Mouse (Mus musculus) Patski (cell line): Measurements from ENCODE around the gene Csdc2. TPM values are rescaled to one million over a fixed set of nuclear protein-coding genes. Genes with fewer than 3 reads are reported as not detected.

Experiments
- ATAC-seq: fragments of 100-300 bp; one replicate; pipeline ENCODE4 v1.8.0; 2021
- CTCF ChIA-PET: fragments of 350-600 bp; sonication (Branson Sonifier 250); formaldehyde crosslinking; loops from one replicate; lab custom pipeline; 2022; ENCODE audit warnings: inconsistent platforms; lab: Charles Lee
- POLR2A ChIA-PET: fragments of 350-600 bp; sonication (Branson Sonifier 250); formaldehyde crosslinking; loops from one replicate; lab custom pipeline; 2022; ENCODE audit warnings: antibody characterized with exemption, inconsistent platforms; lab: Charles Lee
- DNase-seq: peaks from one replicate; pipeline ENCODE4 v3.0.0-alpha.2; 2011; ENCODE audit warnings: low read depth, low spot score
- H3K27me3 ChIP-seq: fragments of 371-371 bp; one replicate; pipeline ENCODE4 v1.5.1; 2021
- CTCF ChIP-seq: fragments of 100-300 bp; IDR thresholded peaks from one replicate; pipeline ENCODE4 v1.5.1; 2021
- in situ Hi-C: fragments of 300-500 bp; cut with MboI; formaldehyde crosslinking; loops from 3 replicates; pipeline ENCODE4 v1.11.1; 2018; ENCODE audit warnings: low pct_unique_long_range_greater_than_20kb, mixed read lengths
- polyA plus RNA-seq: library from polyadenylated mRNA; unstranded; gene quantifications from one replicate; pipeline ENCODE4 v1.2.3, GENCODE M21; 2021

Gene Csdc2
- 24.9 TPM for polyA plus RNA-seq

DNA sequence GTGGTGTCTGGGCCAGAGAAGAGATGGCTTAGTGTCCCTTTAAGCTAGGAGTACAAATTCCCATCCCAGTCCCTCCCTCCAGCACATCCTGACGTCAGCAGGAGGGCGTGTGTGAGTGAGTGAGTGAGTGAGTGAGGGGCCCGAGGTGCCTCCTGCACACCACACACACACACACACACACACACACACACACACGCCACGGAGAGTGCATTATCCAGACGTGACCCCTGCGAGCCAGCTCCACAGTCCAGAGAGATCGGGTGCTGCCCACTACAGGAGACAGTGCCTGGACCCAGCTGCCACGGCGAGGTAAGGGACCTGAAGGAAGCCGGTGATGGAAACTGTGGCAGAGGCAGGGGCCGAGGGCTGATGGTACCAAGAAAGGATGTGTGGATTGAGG, at the start of gene Csdc2:
TSS of gene Csdc2 (plus strand) at position 81 of the 400 bp plus-strand sequence.
- H3K27me3 ChIP-seq, result no peaks in the 10 kb centered on the region
- in situ Hi-C loops, result no loop called here
- ChIA-PET CTCF (interaction anchor here (1.2 to 2.1 kb wide), 6 partner anchors 9 to 24 kb away, joined by 3 to 9 read pairs (median 6); partner anchors contain the start of genes Pmm1 and Polr3h), POLR2A (interaction anchor here (0.6 kb wide), 2 partner anchors 11 to 105 kb away, joined by 3 read pairs; no protein-coding TSS in a partner anchor)
- peak; percentile 61 for ATAC-seq
- TF ChIP-seq CTCF, result no peak
- no peak for DNase-seq

DNA sequence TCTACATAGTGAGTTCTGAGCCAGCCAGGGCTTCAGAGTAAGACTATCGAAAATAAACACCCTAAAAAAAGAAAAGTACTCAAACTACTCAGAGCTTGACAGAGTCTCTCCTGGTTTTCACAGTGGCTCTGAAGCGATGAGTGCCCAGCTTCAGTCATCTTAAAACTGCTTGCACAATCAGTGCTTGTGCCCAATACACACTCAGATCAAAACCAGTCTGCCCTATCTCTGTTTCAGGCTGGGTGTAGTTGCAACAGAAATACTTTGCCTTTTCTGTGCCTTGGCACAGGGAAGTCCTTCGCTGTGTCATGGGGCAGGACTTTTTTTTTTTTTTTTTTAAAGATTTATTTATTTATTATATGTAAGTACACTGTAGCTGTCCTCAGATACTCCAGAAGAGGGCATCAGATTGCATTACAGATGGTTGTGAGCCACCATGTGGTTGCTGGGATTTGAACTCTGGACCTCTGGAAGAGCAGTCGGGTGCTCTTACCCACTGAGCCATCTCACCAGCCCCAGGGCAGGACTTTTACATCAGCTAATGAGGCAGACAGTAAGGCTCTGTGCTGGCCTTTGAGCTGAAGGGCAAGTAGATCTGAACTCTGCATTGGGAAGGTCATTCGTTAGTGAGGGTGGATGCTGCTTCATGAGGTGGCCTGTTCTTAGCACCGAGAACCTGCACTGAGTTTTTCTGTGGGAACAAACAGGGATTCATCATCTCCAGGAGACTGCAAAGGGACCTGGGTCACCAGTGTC, 49.6 kb upstream of the Csdc2 start:
- in situ Hi-C loops, result no loop called here
- ChIA-PET CTCF (interaction anchor here (0.9 to 1.6 kb wide), 3 partner anchors 9 to 18 kb away, joined by 3 to 6 read pairs (median 6); no protein-coding TSS in a partner anchor), POLR2A (no interaction called here)
- ATAC-seq, result no peak
- no peak for TF ChIP-seq CTCF
- no peaks in the 10 kb centered on the region for H3K27me3 ChIP-seq
- DNase-seq, result no peak

DNA sequence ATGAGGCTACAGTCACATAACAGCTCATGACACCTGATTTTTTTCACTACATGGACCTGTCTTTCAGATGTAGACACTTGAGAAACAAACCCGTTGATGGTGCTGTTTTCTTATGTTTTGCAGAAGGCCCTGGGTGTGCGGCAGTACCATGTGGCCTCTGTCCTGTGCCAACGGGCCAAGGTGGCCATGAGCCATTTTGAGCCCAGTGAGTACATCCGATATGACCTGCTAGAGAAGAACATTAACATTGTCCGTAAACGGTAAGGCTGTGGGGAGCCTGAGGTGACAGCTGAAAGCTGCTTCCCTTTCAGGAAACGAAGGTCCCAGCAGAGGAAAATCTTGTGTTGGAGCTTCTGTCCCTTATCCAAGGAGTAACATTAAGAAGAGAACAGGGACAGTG, 47.4 kb upstream of the Csdc2 start:
- TF ChIP-seq CTCF, result no peak
- no peaks in the 10 kb centered on the region for H3K27me3 ChIP-seq
- in situ Hi-C loops, result no loop called here
- no peak for ATAC-seq
- POLR2A ChIA-PET, result interaction anchor here (0.9 kb wide), 1 partner anchor 14 kb away, joined by 4 read pairs; no protein-coding TSS in a partner anchor
- CTCF ChIA-PET, result interaction anchor here (1.1 kb wide), 1 partner anchor 58 kb away, joined by 3 read pairs; no protein-coding TSS in a partner anchor
- DNase-seq, result no peak

DNA sequence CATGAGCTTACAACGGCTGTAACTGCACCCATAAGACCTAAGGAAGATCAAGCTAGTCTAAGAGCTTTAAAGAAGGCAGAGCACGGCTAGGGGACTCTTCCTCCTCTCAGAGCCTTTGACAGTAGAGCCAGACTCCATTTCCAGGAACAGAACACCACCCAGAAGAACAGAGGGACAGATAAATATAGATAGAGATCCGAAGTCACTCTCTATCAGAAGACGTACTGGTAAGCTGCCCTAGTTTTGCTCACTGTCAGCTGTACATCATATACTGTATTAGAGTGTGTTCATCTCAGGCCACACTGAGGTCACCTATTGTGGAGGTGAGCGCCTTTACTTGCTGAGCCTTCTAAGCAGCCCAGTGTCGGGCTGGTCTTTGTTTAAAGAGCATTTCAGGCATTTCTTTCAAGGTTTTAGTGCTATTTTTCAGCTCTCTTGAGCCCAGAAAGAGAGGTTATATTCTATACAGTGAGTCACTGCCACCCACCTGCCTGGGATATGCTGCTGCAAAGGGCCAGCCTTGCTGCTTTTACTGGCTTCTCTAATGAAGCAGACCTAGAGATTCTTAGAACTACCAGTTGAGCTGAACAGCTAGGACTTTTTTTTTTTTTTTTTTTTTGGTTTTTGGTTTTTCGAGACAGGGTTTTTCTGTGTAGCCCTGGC, 45.3 kb upstream of the Csdc2 start:
- TF ChIP-seq CTCF, result no peak
- DNase-seq, result no peak
- ChIA-PET POLR2A (no interaction called here), CTCF (interaction anchor here (1.0 to 2.5 kb wide), 4 partner anchors 10 to 76 kb away, joined by 3 to 12 read pairs (median 3); no protein-coding TSS in a partner anchor)
- ATAC-seq, result no peak
- H3K27me3 ChIP-seq, result no peaks in the 10 kb centered on the region
- in situ Hi-C loops, result no loop called here

DNA sequence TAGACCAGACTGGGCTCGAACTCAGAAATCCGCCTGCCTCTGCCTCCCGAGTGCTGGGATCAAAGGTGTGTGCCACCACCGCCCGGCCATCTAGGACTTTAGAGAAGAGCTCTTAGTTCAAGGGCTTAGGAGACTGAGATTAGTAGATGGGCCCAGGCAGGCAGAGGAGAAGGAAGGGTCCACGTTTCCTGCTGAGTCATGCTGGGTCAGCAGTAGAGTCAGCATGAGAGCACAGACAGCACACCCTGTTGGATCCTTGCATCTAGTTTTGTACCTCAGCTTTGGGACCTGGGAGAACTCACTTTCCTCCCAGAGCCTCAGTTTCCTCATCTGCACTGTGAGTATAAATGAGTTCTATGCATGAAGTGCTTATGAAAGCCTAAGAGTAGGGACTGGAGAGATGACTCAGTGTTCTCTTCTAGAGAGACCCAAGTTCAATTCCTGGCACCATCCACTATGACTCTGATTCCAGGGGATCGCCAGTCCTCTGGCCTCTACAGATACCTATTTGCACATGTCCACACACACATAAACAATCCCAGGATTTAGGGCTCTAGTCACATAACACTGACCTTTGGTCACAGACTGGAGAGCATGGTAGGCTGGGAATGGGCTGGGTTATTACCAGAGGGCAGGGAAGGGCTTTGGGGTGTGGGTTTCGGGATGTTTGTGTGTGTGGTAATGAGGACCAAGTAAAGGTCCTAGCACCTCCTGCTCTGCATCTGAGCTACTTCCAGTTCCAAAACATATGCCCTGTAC, 44.6 kb upstream of the Csdc2 start:
- CTCF ChIA-PET, result interaction anchor here (1.0 to 2.5 kb wide), 4 partner anchors 9 to 77 kb away, joined by 3 to 12 read pairs (median 3); no protein-coding TSS in a partner anchor

DNA sequence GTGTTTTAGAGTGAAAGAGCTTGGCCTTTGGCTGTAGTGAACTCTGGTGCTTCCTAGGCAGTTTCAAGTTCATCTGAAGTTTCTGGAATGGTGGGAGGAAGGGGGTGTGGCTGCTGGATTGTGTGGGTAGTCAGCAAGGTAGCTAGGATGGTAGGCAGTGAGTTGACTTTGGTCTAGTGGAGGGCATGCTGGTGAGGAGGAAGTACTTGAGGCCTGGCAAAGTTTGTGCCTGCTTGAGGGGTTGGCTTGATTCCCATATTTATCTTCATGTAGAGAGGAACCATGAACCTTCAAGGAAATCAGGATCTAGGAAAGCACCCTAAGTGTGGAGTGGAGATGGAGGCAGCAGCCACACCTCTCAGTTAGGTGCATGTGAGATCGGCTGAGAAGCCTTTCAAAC, 42.6 kb upstream of the Csdc2 start:
- ATAC-seq, result no peak
- ChIA-PET POLR2A (no interaction called here), CTCF (interaction anchor here (1.3 to 1.8 kb wide), 2 partner anchors 8 to 11 kb away, joined by 4 to 7 read pairs; no protein-coding TSS in a partner anchor)
- no peak for DNase-seq
- TF ChIP-seq CTCF, result no peak
- in situ Hi-C loops, result no loop called here
- no peaks in the 10 kb centered on the region for H3K27me3 ChIP-seq

More for the DNA sequence above, 44.6 kb upstream of the Csdc2 start:
- no peak for ATAC-seq
- in situ Hi-C loops, result no loop called here
- POLR2A ChIA-PET, result no interaction called here
- TF ChIP-seq CTCF, result no peak
- no peak for DNase-seq
- H3K27me3 ChIP-seq, result no peaks in the 10 kb centered on the region

DNA sequence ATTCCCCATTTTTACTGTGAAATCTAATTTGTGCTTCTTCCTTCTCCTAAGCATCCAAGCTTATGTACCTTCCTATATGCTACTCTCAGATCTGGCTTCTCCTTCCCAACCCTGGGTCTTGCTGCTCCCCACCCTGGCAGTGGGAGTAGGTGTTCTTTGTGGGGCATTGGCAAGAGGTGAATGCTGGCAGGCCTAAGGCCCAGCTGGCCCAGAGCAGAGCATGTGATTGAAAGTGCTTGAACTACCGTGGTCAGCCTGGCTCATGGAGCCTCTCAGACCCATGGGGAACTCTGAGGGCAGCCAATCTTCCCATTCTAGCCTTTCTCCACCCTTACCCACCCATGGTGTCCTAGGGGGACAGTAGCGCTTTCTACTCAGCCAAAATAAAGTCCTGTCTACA, 40.2 kb upstream of the Csdc2 start:
- H3K27me3 ChIP-seq, result no peaks in the 10 kb centered on the region
- ChIA-PET CTCF (interaction anchor here (0.9 kb wide), 1 partner anchor 10 kb away, joined by 6 read pairs; no protein-coding TSS in a partner anchor), POLR2A (no interaction called here)
- in situ Hi-C loops, result no loop called here
- DNase-seq, result no peak
- no peak for ATAC-seq
- no peak for TF ChIP-seq CTCF

DNA sequence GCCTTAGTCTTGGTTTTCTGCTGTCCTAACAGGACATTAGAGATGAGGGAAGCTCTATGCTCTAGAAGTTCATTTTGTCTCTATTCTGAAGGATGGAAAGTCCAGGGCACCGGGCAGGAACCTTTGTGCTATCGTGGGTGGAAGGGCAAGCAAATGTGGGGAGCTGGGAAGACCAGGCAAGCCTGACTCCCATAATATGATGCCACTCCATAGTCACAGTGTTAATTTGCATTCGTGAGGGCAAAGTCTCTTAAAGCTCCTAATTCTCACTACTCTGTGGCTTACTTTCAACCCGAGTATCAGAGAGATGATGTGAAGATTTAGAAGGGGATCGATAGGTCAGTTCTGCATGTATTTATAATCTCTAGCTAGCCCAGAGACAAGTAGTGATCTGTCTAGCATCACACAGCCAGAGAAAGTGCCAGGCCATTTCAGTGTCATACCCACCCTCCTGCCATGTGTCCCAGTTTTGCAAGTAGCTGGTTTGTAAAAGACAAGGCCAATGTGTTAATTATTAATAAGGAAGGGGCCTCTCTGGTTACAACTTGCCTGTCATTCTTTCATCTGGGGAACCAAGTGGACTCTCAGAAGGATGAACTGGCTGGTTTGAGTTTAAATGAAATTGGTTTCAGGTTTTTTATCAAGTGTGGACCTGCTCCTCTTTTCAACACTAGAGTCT, 38.8 kb upstream of the Csdc2 start:
- no peak for ATAC-seq
- H3K27me3 ChIP-seq, result no peaks in the 10 kb centered on the region
- POLR2A ChIA-PET, result no interaction called here
- no peak for TF ChIP-seq CTCF
- no peak for DNase-seq
- in situ Hi-C loops, result no loop called here
- CTCF ChIA-PET, result interaction anchor here (1.0 kb wide), 1 partner anchor 14 kb away, joined by 3 read pairs; no protein-coding TSS in a partner anchor

DNA sequence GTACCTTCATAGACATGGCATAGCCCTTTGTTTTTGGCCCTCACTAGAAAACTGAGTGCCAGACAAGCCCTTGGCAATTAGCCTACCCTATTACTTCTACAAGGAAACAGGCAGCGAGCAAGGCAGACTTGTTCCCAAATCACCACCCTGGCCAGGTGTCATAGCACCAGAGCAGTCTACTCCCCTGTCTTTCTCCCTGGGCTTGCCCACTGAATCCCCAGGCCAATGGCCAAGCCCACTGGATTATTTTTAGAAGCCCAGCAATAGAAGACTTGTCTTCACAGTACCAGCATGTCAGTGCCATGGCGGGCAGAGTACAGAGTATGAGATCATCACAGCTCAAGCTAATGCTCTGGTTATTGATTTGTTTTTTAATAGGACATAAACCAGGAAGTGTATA, 37.8 kb upstream of the Csdc2 start:
- DNase-seq (no peak), ATAC-seq (no peak)
- no peak for TF ChIP-seq CTCF
- in situ Hi-C loops, result no loop called here
- POLR2A ChIA-PET, result no interaction called here
- CTCF ChIA-PET, result interaction anchor here (1.1 to 2.4 kb wide), 2 partner anchors 12 to 13 kb away, joined by 3 to 6 read pairs; no protein-coding TSS in a partner anchor
- H3K27me3 ChIP-seq, result no peaks in the 10 kb centered on the region
